ENCODE assay signal across 8 mouse cellular contexts in the genomic region with DNA sequence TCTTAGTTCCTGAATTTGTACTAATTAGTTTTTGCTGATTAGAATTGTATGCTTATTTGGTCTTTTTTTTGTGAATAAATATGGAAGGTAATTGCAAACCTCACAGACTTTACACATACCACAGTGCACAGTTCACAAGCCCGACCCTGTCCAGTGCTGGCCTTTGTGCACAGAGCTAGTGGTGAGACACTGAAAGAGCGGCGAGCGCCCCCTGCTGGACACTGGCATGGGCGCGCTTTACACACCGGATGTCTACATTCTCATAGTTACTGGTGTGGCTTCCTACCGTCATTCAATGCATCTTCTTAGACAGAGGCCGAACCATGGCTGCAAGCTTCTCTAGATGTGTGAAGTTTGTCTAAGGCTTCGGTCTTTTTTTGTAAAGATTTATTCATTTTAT. TPM values are rescaled to one million over a fixed set of nuclear protein-coding genes. Genes with fewer than 3 reads are reported as not detected.
DNase-seq lines count a peak whose midpoint lies in the region; ATAC-seq and TF ChIP-seq lines count a peak whose summit lies in the region.

No protein-coding gene starts in this region.

- DNase-seq in ZHBTc4 (ENCODE audit: low read depth, low spot score) = peak; percentile 87
- peak; percentile 68 to 84 for DNase-seq in cerebellum, postnatal 25 days
- DNase-seq in frontal cortex, postnatal 25 days (ENCODE audit: low spot score in 2 of 2) = peak; percentile 71 to 74
- DNase-seq in induced T-regulatory cell, adult 2 months (ENCODE audit: low read depth) = peak; percentile 84
- peak; percentile 75 to 79 for DNase-seq in left cerebral cortex, adult 2 months (ENCODE audit: extremely low spot score in 1 of 2, low spot score in 2 of 2)
- peak; percentile 82 to 88 for DNase-seq in right cerebral cortex, adult 2 months (ENCODE audit: low spot score in 2 of 2)
- peak; percentile 79 for DNase-seq in urinary bladder, postnatal 25 days (ENCODE audit: low spot score)

- no peak overlapping the region for H3K27ac ChIP-seq in left cerebral cortex, adult 2 months

- no peak overlapping the region for H3K4me3 ChIP-seq in left cerebral cortex, adult 2 months

- peak; percentile 92 for ATAC-seq in megakaryocyte, adult 5-6 weeks (ENCODE audit: poor library complexity, severe bottlenecking)

- peak; percentile 99 for TF ChIP-seq CTCF in left cerebral cortex, adult 2 months (IDR thresholded peaks at IDR 0.05)

- intact Hi-C loops in left cerebral cortex, adult 2 months (cut with DNase I) = no loop called here

RNA-seq across cellular contexts. Expression of gene Aasdh, which starts 51.8 kb away (rescaled TPM):
- 10 to 100 TPM; 23.1 to 23.5 TPM for total RNA-seq in left cerebral cortex, adult 2 months (2021)
- 6.4 and 7.6 TPM in 2 replicates for total RNA-seq in megakaryocyte, adult 5-6 weeks (2015)
- total RNA-seq in megakaryocyte, adult 5-6 weeks (2017) = 13.3 and 14.4 TPM in 2 replicates
